Mouse (Mus musculus) thymus, adult 18-20 months (tissue): ENCODE measurements at regions not wholly inside any gene's neighbourhood (a gene's known extent, or its start where the extent isn't known, plus 50 kb on each side); places are given as distances from the start of the nearest gene placed in this dataset.

Experiments
- DNase-seq, 2 experiments: peaks; one replicate each; pipeline ENCODE4 v3.0.0; 2022; ENCODE audit warnings: mixed read lengths in 2 of 2

DNA sequence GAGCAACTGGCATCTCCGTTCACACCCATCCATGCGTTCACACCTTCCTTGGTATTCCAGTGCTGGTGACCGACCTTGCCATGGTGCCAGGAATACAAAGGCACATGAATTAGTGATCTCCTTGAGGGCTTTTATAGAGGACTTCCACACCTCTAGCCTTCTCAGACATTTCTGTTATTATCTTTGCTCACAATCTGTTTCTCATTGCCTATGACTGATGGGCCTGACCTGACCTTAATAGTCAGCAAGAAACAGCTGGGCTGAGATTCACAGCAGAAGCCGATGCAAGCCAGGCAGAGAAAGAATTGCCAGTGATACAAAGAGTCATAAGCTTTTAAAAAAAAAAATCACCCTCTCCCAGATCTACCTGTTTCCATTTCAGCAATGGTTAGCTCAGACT, 197.7 kb upstream of the Gmds start:
- no peak for DNase-seq

- no peak for DNase-seq
Observed at GRCm38 (mm10) chr13:32535602-32536001, 197.1 kb upstream of the Gmds start.

DNA sequence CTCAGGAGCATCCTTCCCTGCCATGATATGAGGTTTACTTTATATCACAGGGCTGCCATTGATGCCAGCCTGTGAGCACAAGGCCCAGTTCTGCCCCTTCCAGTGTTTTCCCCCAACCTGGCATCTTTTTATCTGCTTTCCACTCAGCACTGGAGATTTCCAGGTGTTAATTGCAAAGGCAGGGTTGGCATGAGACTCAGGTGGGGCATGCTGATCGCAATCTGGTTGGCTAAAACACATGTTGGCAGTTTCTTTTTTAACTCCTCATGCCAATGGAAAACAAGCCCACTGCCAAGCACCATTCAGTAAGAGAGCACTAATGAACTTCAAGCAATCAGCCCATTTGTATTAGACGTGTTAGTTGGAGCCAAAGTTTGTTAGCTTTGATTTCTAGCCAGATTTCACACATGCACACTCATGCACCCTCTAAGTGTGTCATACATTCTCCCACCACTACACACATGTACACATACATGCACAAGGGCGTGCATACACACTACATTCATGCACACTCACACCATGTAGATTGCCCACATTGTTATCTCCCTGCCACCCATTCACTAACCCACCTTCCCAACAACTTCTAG, 192.5 kb upstream of the Gmds start:
- DNase-seq: no peak

DNA sequence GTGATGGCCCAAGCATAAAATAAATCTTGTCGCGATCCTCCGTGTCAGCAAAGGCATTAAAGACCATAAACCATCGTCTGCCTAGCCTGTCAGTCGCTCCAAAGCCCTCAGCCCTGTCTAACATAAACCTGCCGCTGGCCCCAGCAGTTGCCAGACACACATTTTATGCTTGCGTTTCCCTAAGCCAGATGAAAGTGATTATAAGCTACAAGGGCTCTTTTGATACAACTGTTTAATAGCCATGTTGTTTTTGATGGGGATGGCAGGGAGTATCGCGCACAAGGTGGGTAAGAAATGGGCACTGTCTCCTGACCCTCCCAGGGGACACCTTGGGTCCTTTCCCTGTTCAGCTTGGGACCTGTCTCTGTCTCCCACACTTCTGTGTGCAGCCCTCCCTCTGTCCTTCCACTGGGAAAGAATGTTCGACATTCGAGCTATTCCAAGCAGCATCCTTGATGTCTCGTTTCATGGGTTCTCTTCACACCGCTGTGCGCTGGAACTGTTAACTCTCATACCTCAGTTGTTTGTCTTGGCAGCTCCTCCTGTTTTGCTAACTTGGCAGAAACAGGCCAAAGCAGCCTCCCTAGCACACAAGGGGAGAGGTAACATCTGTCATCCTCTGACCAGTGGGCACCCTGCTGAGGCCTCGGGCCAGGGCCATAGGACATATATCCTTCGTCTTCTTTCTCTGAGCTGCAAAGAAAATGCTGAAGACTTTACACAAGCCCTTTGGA, 180.2 kb upstream of the Gmds start:
- no peak for DNase-seq

- DNase-seq: no peak
Observed at GRCm38 (mm10) chr13:32517514-32517913, 179.0 kb upstream of the Gmds start.

GRCm38 (mm10) chr13:32509231-32510023, 170.9 kb upstream of the Gmds start:
- no peak for DNase-seq

GRCm38 (mm10) chr13:32508447-32508846, 169.9 kb upstream of the Gmds start:
- DNase-seq: no peak

- no peak for DNase-seq
Observed at GRCm38 (mm10) chr13:32507825-32508224, 169.3 kb upstream of the Gmds start.

DNA sequence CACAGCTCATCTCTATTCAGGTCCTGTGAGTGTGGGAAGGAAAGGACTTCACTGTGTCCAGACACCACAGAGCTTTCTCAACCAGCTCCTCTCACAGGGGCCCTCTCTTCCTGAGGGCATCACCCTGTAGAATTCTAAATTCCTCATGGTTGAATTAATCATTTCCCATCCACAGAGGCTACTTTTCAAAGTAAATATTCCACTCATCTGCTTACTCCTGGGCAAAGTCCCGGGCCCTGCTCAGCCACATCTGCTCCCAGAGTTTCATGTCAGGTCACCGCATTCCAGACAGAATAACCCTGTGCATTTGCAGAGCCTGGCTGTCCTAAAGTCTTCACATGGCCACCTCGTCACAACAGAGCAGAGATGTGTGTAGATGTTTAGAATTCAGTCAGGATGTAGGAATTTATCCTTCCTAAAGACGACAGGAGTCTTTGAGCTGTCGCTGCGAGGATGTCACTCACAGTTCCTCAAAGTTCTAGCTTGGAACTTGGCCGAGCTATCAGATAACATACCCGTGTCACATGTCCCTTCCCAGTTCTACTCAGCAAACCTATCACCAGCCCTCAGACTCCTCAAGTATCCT, 159.8 kb upstream of the Gmds start:
- no peak for DNase-seq

- no peak for DNase-seq
Observed at GRCm38 (mm10) chr13:32496263-32496662, 157.7 kb upstream of the Gmds start.

DNA sequence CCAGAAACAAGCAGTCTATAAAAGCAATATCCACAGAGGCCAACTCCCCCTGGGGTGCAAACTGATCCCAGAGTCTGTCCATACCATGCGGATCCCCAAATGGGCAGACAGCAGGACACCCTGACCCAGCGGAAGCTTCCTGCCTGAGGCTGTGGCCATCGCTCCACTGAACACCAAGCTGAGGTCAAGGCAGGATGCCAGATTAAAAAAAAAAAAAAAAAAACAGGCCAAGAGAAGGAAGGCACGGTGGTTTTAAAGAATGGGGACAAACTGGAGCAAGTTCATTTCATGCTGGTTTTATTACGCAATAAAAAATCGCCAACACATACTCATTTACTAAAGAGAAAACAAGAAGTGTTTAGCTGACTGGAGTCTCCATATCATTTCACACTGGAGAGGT, 156.5 kb upstream of the Gmds start:
- DNase-seq: no peak

DNA sequence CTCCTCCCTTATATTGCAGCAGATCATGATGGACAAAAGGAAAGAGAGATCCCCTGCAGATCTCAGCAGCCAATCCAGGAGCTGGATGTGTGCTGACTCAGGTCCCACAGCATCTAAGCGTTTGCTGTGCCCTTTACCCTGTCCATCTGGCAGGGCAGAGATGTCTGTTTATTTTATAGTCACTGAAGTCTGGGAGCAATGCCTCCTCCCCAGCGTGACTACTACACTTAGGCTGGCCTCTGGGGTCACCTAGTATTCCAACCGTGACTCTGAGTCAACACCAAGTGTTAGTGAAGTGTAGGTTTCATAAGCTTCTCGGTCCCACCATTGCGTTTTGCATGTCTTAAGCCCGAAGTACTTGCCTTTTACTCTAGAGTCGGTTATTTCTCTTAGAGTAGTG, 155.3 kb upstream of the Gmds start:
- no peak for DNase-seq

DNA sequence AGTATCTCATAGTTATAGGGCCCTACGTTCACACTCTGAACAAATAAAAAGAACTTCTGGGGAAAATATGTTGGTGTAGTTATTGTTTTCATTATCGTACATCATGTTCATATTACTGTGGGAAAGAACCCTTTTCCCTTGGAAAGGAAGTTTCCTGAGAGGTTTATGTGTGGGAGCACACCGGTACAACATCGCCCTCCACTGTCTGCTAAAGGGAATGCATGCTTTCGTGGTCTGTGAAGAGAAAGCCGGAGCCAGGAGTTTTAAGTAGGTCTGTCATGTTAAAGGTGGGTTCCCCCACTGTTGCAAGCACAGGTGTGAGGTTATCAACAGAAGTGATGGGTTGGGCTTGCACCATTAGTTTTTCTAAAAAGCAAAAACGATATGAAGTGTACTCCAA, 154.8 kb upstream of the Gmds start:
- no peak for DNase-seq

GRCm38 (mm10) chr13:32492566-32492965, 154.0 kb upstream of the Gmds start:
- no peak for DNase-seq

DNA sequence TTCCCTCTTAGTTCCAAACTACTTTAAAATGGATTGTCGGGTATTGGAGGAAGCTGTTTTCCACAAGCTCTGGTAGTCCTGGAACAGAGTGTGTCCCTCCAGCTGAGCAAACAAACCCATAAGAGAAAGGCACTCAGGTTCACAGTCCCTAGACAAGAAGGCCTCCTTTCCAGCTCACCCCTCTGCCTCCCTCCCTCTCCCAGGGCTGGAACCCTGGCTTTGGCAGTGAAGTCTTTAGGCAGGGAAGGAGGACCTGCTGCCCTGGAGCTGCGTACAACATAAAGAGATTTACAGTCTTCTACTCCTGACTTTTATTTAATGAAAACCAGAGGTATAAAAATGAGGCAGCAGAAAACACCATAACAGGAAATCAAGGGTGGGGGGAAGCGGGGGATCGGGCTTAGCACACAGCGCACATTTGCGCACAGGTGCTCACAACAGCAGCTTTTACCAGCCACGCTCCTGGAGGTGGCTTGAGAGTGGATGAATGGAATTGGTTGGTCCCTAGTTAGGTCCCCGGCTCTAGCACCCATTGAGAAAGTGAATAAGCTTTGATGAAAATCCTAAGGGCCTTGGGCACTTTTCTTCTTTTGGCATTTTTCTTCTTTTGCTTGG, 143.0 kb upstream of the Gmds start:
- DNase-seq: no peak

GRCm38 (mm10) chr13:32480029-32480428, 141.5 kb upstream of the Gmds start:
- DNase-seq: no peak

DNA sequence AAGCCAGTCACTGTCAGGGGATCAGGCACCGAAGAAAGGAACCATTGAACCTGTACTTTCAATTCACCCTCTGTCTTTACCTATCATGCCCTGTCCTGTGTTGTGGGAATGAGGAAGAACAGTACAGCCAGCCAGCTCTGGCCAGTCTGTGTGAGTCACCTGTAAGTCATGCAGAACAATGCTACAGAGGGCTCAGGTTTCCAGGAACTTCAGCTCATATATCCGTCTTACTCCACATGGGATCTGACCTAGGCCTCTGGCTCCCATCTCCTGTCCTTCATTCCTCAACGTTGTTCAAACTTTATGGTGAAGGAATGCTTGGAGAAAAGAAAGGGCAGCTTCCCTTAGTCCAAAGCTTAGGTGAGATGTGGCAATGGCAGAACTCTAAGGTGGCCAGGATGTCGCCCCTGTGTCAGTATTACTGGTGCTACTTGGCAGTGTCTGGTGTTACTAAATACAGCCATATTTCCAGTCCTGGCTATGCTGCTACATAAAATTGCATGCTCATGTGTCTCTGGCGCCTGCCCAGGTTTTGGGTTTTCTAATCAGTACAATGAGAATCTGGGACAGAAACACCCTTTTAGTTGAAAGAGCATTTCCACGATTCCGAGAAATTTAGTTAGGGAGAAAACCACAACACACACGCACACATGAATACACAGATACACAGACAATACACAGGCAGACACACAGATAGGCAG, 140.7 kb upstream of the Gmds start:
- no peak for DNase-seq

GRCm38 (mm10) chr13:32465787-32466186, 127.2 kb upstream of the Gmds start:
- no peak for DNase-seq

DNA sequence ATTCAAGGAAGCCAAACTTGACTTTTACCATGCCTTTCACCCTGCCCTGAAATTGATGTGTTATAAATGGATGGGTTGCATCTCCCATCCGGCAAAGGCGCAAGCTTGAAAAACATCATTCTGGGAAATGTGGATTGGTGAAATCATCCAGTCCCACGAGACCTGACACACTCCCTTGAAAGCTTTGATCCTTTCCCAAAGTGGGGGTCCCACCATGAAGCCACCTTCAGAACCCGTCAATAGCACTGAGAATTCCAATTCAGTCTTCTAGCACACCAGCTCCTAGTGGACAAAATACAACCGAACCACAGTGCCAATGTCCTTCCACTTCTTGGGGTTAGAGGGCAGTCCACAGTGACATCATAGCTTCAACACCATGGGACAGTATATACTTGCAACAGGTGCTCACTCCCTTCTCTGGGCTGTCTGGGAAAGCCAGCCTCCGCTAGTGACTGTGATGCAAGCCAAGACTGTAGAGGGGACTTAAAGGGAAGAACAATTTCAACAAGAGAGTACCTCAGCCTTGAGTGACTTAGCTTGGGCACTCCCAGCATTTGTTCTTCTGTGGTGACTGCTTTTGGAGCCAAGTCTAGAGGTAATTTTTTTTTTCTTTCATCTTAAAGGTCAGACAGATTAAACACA, 126.6 kb upstream of the Gmds start:
- DNase-seq: no peak

GRCm38 (mm10) chr13:32454419-32455146, 116.0 kb upstream of the Gmds start:
- DNase-seq: no peak

DNA sequence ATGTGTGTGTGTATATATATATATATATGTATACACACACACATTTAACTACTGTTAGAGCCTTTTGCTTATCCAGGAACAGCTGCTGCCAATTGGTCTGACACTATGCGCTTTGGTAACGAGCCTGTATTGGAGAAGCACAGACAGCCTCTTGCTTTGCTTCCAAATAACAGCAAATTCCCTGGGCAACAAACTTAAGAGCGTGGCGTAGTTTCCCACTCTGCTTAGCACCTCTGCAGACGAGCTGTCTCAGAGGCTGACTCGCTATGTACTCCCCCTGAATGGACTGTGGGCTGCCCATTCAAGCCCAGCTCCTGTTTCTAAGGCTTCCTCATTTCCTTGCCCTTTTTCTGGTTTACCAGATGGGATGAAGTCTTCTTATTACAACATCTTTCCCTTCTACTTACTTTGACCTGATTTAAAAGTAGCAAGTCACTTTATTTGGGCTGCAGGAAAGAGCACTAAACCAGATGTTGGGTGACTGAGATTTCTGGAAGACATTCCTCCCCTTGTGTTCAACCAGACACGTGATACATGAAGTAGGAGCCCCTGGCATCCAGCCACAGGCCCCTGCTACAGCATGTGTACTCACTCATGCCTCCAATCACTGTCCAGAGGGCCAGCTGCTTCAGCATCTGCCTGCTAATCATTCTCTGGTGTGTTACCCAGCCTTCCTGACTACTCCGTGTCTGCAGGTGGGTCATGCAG, 111.3 kb upstream of the Gmds start:
- DNase-seq: no peak
